Mouse (Mus musculus) ES-Bruce4 (cell line): ENCODE measurements around the gene Upk1b.

Source experiments
- CTCF ChIP-seq: IDR thresholded peaks from one replicate; pipeline ENCODE4 v1.8.1; 2011; ENCODE audit warnings: low read depth, low read length
- POLR2A ChIP-seq: IDR thresholded peaks from one replicate; pipeline ENCODE4 v1.8.1; 2011; ENCODE audit warnings: low read length; ENCODE audit not compliant: insufficient read depth

GRCm38 (mm10) chr16:38724974-38725373 is 75.2 kb downstream of the Upk1b start:
- TF ChIP-seq CTCF (no peak), POLR2A (no peak)
